In genomic region chr8:72682051-72682687, GRCm38 (mm10) we compare ENCODE assay signal across 16 mouse cellular contexts. TPM values are rescaled to one million over a fixed set of nuclear protein-coding genes. Genes with fewer than 3 reads are reported as not detected.
A peak's percentile ranks its signal among the peaks of the same experiment; 100 is the strongest.
DNase-seq lines count a peak whose midpoint lies in the region; TF ChIP-seq lines count a peak whose summit lies in the region.
"Had no signal": no experiment of that assay in that cellular context is flagged by ENCODE, and none has a peak within 500 bp of the region (broad histone marks: within the 10 kb centered on the region; RNA-seq: fewer than 3 reads in every experiment).

No protein-coding gene starts in this region.

- no peak for TF ChIP-seq POLR2A in thymus, adult 2 months (IDR thresholded peaks at IDR 0.05; ENCODE audit: control insufficient read depth, extremely low read depth, insufficient read depth, low read length, poor library complexity)

- H3K36me3 ChIP-seq in thymus, adult 2 months (ENCODE audit: control insufficient read depth, insufficient read depth, low read length): no peaks in the 10 kb centered on the region
- no peaks in the 10 kb centered on the region for H3K36me3 ChIP-seq in midbrain, embryonic 10.5 days
- H3K36me3 ChIP-seq: G1E; heart, embryonic 15.5 days; limb, embryonic 15.5 days had no signal

- no peak for TF ChIP-seq CTCF in left cerebral cortex, adult 2 months (IDR thresholded peaks at IDR 0.05)
- TF ChIP-seq CTCF in thymus, adult 2 months (IDR thresholded peaks at IDR 0.05; ENCODE audit: borderline replicate concordance, control insufficient read depth, extremely low read depth, insufficient read depth, low read length, poor library complexity): no peak

- no peak overlapping the region for H3K4me3 ChIP-seq in left cerebral cortex, adult 2 months
- H3K4me3 ChIP-seq in thymus, adult 2 months (ENCODE audit: control insufficient read depth, insufficient read depth, low read length): no peak overlapping the region
- H3K4me3 ChIP-seq in midbrain, embryonic 10.5 days: no peak overlapping the region
- H3K4me3 ChIP-seq: heart, adult 2 months; heart, embryonic 15.5 days; limb, embryonic 15.5 days had no signal

- no peaks in the 10 kb centered on the region for H3K27me3 ChIP-seq in thymus, adult 2 months (ENCODE audit: control insufficient read depth, insufficient read depth, low read length)
- no peaks in the 10 kb centered on the region for H3K27me3 ChIP-seq in midbrain, embryonic 10.5 days (ENCODE audit: low read depth, poor library complexity, severe bottlenecking)
- H3K27me3 ChIP-seq: heart, embryonic 15.5 days; limb, embryonic 15.5 days had no signal

- intact Hi-C loops in left cerebral cortex, adult 2 months (cut with DNase I): no loop called here
- intact Hi-C loops in left cerebral cortex, postnatal 10 days (cut with DNase I): loop anchor here (5.0 kb wide), 1 partner anchor 65 kb away; no protein-coding TSS in a partner anchor

- no peaks in the 10 kb centered on the region for H3K9me3 ChIP-seq in midbrain, embryonic 10.5 days (replicated peaks)
- H3K9me3 ChIP-seq: G1E; heart, embryonic 15.5 days; limb, embryonic 15.5 days had no signal

- no peak overlapping the region for H3K27ac ChIP-seq in left cerebral cortex, adult 2 months
- H3K27ac ChIP-seq in thymus, adult 2 months (ENCODE audit: control insufficient read depth, insufficient read depth, low read length): peak overlapping the region; percentile 17; the same call in 1 of the 2 replicates
- H3K27ac ChIP-seq in midbrain, embryonic 10.5 days (replicated peaks): no peak overlapping the region
- H3K27ac ChIP-seq: heart, adult 2 months; heart, embryonic 15.5 days; limb, embryonic 15.5 days had no signal

- peak; percentile 24 to 28 for DNase-seq in frontal cortex, postnatal 36 days (ENCODE audit: low spot score in 2 of 2)
- DNase-seq in frontal cortex, postnatal 25 days (ENCODE audit: low spot score in 2 of 2): no peak
- peak; percentile 14 to 42 for DNase-seq in left cerebral cortex, adult 2 months (ENCODE audit: extremely low spot score in 1 of 2, low spot score in 2 of 2)
- DNase-seq in left cerebral cortex, postnatal 10 days (ENCODE audit: extremely low spot score in 1 of 2, low spot score in 2 of 2): no peak
- no peak for DNase-seq in thymus, adult 2 months
- DNase-seq in thymus, postnatal 4 days: no peak
- DNase-seq in telencephalon, adult 2 months (ENCODE audit: low read depth, low spot score): peak; percentile 40
- no peak for DNase-seq in midbrain, embryonic 10.5 days (ENCODE audit: low spot score)
- DNase-seq: cerebellum, adult 9-11 months; gastrocnemius, postnatal 10 days; heart, adult 2 months; lung, postnatal 14 days had no signal

- peaks cover 36% of the 10 kb centered on the region for H3K4me1 ChIP-seq in thymus, adult 2 months (replicated peaks; ENCODE audit: control insufficient read depth, insufficient read depth, low read length)
- H3K4me1 ChIP-seq in midbrain, embryonic 10.5 days: no peaks in the 10 kb centered on the region
- H3K4me1 ChIP-seq: heart, embryonic 15.5 days; limb, embryonic 15.5 days had no signal

- WGBS in thymus, adult 2 months: 96% methylated on average over 4 of the region's 4 CpGs
- WGBS in midbrain, embryonic 10.5 days: 91% methylated on average over 4 of the region's 4 CpGs

RNA-seq across cellular contexts. Expression of gene Nwd1, which starts 35.7 kb away (rescaled TPM):
- total RNA-seq in left cerebral cortex, adult 2 months (2021): 10 to 100 TPM; 46.1 to 46.9 TPM
- 10 to 100 TPM; 24.2 to 28.1 TPM for total RNA-seq in left cerebral cortex, postnatal 10 days (2021)
- polyA plus RNA-seq in thymus, adult 2 months (2012; rRNA removed): 25.2 and 30.3 TPM in 2 replicates
- polyA plus RNA-seq in midbrain, embryonic 10.5 days (2016; fragmentation: Nextera tagmentation; extraction: Ambion mirVana): not detected in 2 replicates
- polyA plus RNA-seq: kidney, embryonic 14.5 days had no signal

RNA-seq across cellular contexts. Expression of gene Sin3b, which starts 40.9 kb away (rescaled TPM):
- total RNA-seq in left cerebral cortex, adult 2 months (2021): 100 to 1,000 TPM; 148 to 162 TPM
- total RNA-seq in left cerebral cortex, postnatal 10 days (2021): 100 to 1,000 TPM; 148 to 159 TPM
- polyA plus RNA-seq in thymus, adult 2 months (2012; rRNA removed): 394 and 423 TPM in 2 replicates
- polyA plus RNA-seq in midbrain, embryonic 10.5 days (2016; fragmentation: Nextera tagmentation; extraction: Ambion mirVana): 151 and 164 TPM in 2 replicates

Comparison
In these comparisons a context has a peak if more than half of its experiments do, and no peak if none do; other contexts are left out.
1. DNase-seq: peak in frontal cortex, postnatal 36 days (2 of 2), left cerebral cortex, adult 2 months (2 of 2) and telencephalon, adult 2 months (single experiment); none in frontal cortex, postnatal 25 days (0 of 2), left cerebral cortex, postnatal 10 days (0 of 2), thymus, adult 2 months (single experiment), thymus, postnatal 4 days (single experiment) and midbrain, embryonic 10.5 days (single experiment).